Mouse (Mus musculus) liver, embryonic 15.5 days (tissue): ENCODE data around the gene Adamtsl1. TPM values are rescaled to one million over a fixed set of nuclear protein-coding genes. Genes with fewer than 3 reads are reported as not detected.

Experiments used
- ATAC-seq: fragments of 200-750 bp; cut with Nextera tagmentation; 2 replicates; pipeline ENCODE4 v1.8.0; 2017; ENCODE audit warnings: moderate number of reproducible peaks, mild to moderate bottlenecking, moderate library complexity; ENCODE audit not compliant: insufficient read depth
- H3K27ac ChIP-seq: fragments of 300-500 bp; sonication (generic); replicated peaks from 2 replicates; pipeline ENCODE4 v1.5.1; 2015; ENCODE audit warnings: mild to moderate bottlenecking, inconsistent platforms
- H3K27me3 ChIP-seq: fragments of 300-500 bp; sonication (generic); 2 replicates; pipeline ENCODE4 v1.6.1; 2015; ENCODE audit warnings: mild to moderate bottlenecking, inconsistent platforms
- H3K36me3 ChIP-seq: fragments of 300-500 bp; sonication (generic); replicated peaks from 2 replicates; pipeline ENCODE4 v1.6.1; 2015; ENCODE audit warnings: moderate library complexity, mild to moderate bottlenecking, inconsistent platforms
- H3K4me1 ChIP-seq: fragments of 300-500 bp; sonication (generic); replicated peaks from 2 replicates; pipeline ENCODE4 v1.6.1; 2015; ENCODE audit warnings: inconsistent platforms
- H3K4me2 ChIP-seq: fragments of 300-500 bp; sonication (generic); 2 replicates; pipeline ENCODE4 v1.6.1; 2015; ENCODE audit warnings: moderate library complexity, mild to moderate bottlenecking, inconsistent platforms
- H3K4me3 ChIP-seq: fragments of 300-500 bp; sonication (generic); replicated peaks from 2 replicates; pipeline ENCODE4 v1.5.1; 2015; ENCODE audit warnings: mild to moderate bottlenecking, inconsistent platforms
- H3K9ac ChIP-seq: fragments of 300-500 bp; sonication (generic); 2 replicates; pipeline ENCODE4 v1.6.1; 2015; ENCODE audit warnings: moderate library complexity, mild to moderate bottlenecking, inconsistent platforms
- H3K9me3 ChIP-seq: fragments of 300-500 bp; sonication (generic); replicated peaks from 2 replicates; pipeline ENCODE4 v1.6.1; 2016; ENCODE audit warnings: inconsistent platforms
- WGBS: fragments of 180-500 bp; shearing (Covaris S2); methylation state at CpG from one replicate; pipeline ENCODE4 v1.1.7; 2015; ENCODE audit warnings: mixed read lengths; ENCODE audit not compliant: insufficient replicate concordance; 5-methylcytosine and 5-hydroxymethylcytosine counted together
- polyA plus RNA-seq: library from polyadenylated mRNA; unstranded; fragments of >200 nt; fragmentation: Nextera tagmentation; extraction: Ambion mirVana; gene quantifications from 2 replicates; pipeline ENCODE4 v1.2.1, GENCODE M21; 2015

Adamtsl1 gene
- polyA plus RNA-seq, 1 experiment from 2014 or later, result 0.47 TPM

GRCm38 (mm10) chr4:86464808-86465207 is 950.8 kb downstream of the Adamtsl1 start:
- no peaks in the 10 kb centered on the region for H3K27me3 ChIP-seq
- no peak overlapping the region for H3K27ac ChIP-seq
- H3K4me2 ChIP-seq, result no peak overlapping the region
- H3K4me1 ChIP-seq, result no peaks in the 10 kb centered on the region
- WGBS, result 79% methylated on average over 5 of the region's 5 CpGs
- no peaks in the 10 kb centered on the region for H3K36me3 ChIP-seq
- H3K9ac ChIP-seq, result no peak overlapping the region
- no peak overlapping the region for H3K4me3 ChIP-seq
- no peak for ATAC-seq
- no peaks in the 10 kb centered on the region for H3K9me3 ChIP-seq
